Mouse (Mus musculus) liver, adult 2 months (tissue): ENCODE results near the gene Slc35e2. TPM values are rescaled to one million over a fixed set of nuclear protein-coding genes. Genes with fewer than 3 reads are reported as not detected.
A peak's percentile ranks its signal among the peaks of the same experiment; 100 is the strongest.

Experiments
- DNase-seq: peaks from one replicate; pipeline ENCODE4 v3.0.0-alpha.2; 2011; ENCODE audit warnings: low read depth, low spot score; ENCODE audit errors: extremely low read depth
- H3K27ac ChIP-seq: fragments of 200-500 bp; replicated peaks from 2 replicates; pipeline ENCODE4 v1.5.1; 2012; ENCODE audit warnings: low read depth, mild to moderate bottlenecking, control low read depth, inconsistent platforms, low read length; ENCODE audit not compliant: insufficient read depth
- H3K27me3 ChIP-seq: fragments of 200-500 bp; 2 replicates; pipeline ENCODE4 v1.6.1; 2012; ENCODE audit warnings: mild to moderate bottlenecking, moderate library complexity, low read length, inconsistent platforms; ENCODE audit not compliant: control insufficient read depth, insufficient read depth
- H3K36me3 ChIP-seq: fragments of 200-500 bp; 2 replicates; pipeline ENCODE4 v1.6.1; 2012; ENCODE audit warnings: low read length, inconsistent platforms; ENCODE audit not compliant: control insufficient read depth, insufficient read depth
- H3K4me1 ChIP-seq: fragments of 200-500 bp; 2 replicates; pipeline ENCODE4 v1.6.1; 2011; ENCODE audit warnings: low read length; ENCODE audit not compliant: control insufficient read depth, insufficient read depth
- H3K4me3 ChIP-seq: fragments of 200-500 bp; 2 replicates; pipeline ENCODE4 v1.5.1; 2011; ENCODE audit warnings: low read depth, mild to moderate bottlenecking, control low read depth, low read length, moderate library complexity; ENCODE audit not compliant: insufficient read depth
- H3K79me2 ChIP-seq: fragments of 200-500 bp; 2 replicates; pipeline ENCODE4 v1.6.1; 2012; ENCODE audit warnings: inconsistent platforms, mild to moderate bottlenecking, low read length, moderate library complexity; ENCODE audit not compliant: control insufficient read depth, insufficient read depth
- H3K9ac ChIP-seq: fragments of 200-500 bp; 2 replicates; pipeline ENCODE4 v1.6.1; 2012; ENCODE audit warnings: low read depth, mild to moderate bottlenecking, control low read depth, inconsistent platforms, low read length
- CTCF ChIP-seq: fragments of 200-500 bp; IDR thresholded peaks from 2 replicates; pipeline ENCODE4 v1.5.1; 2011; ENCODE audit warnings: low read depth, low read length, control low read depth
- POLR2A ChIP-seq: fragments of 200-500 bp; IDR thresholded peaks from 2 replicates; pipeline ENCODE4 v1.6.1; 2011; ENCODE audit warnings: low read length, control low read depth; ENCODE audit not compliant: insufficient read depth; ENCODE audit errors: extremely low read depth
- WGBS: fragments of 180-500 bp; shearing (Covaris S2); methylation state at CpG from one replicate; pipeline ENCODE4 v1.1.7; 2018; 5-methylcytosine and 5-hydroxymethylcytosine counted together
- polyA plus RNA-seq: library from polyadenylated mRNA; depleted of rRNA; stranded (reverse); fragments of >200 nt; gene quantifications from 2 replicates; pipeline ENCODE4 v1.2.3, GENCODE M21; 2012
- total RNA-seq: library from RNA; depleted of rRNA; stranded (reverse); fragments of >200 nt; gene quantifications from 2 replicates; pipeline ENCODE4 v1.2.3, GENCODE M21; 2014

The Slc35e2 gene
- total and polyA plus RNA-seq, 2 experiments = 18.5 to 63.5 TPM

- no peaks in the 10 kb centered on the region for H3K36me3 ChIP-seq
- H3K79me2 ChIP-seq = peaks cover 44% of the 10 kb centered on the region
- H3K4me3 ChIP-seq = no peak overlapping the region
- H3K27ac ChIP-seq = peak overlapping the region; percentile 97
- peaks cover 54% of the 10 kb centered on the region for H3K4me1 ChIP-seq
- no peak for TF ChIP-seq CTCF
- TF ChIP-seq POLR2A = no peak
- peak; percentile 55 for DNase-seq
- H3K27me3 ChIP-seq = no peaks in the 10 kb centered on the region
- 54% methylated on average over 2 of the region's 2 CpGs for WGBS
- H3K9ac ChIP-seq = peak overlapping the region; percentile 65; the same call in 1 of the 2 replicates
Observed at GRCm38 (mm10) chr4:155573155-155573554, 28.1 kb upstream of the Slc35e2 start.

DNA sequence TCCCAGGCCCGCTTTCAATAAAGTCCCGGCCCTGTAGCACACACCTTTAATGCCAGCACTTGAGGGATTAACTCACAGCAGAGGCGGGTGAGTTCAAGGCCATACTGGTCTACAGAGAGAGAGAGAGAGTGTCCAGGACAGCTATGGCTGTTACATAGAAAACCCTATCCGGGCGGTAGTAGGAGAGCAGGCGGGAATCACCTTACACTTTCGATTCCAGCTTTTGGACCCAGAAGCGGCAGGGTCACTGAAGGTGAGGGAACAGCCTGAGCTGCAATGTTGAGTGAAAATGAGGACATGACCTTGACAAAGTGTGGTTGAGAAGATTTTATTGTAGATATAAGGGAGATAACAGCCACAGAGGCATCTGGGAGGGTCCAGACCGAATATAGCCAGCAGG lies 27.3 kb upstream of the Slc35e2 start:
- no peak overlapping the region for H3K4me3 ChIP-seq
- peak; percentile 87 for DNase-seq
- no peak for TF ChIP-seq CTCF
- TF ChIP-seq POLR2A = no peak
- peak overlapping the region; percentile 65 for H3K9ac ChIP-seq
- H3K4me1 ChIP-seq = peaks cover 53% of the 10 kb centered on the region
- no peaks in the 10 kb centered on the region for H3K27me3 ChIP-seq
- H3K79me2 ChIP-seq = peaks cover 39% of the 10 kb centered on the region
- WGBS = 22% methylated on average over 9 of the region's 9 CpGs
- peak overlapping the region; percentile 97 for H3K27ac ChIP-seq
- H3K36me3 ChIP-seq = no peaks in the 10 kb centered on the region

GRCm38 (mm10) chr4:155574931-155575330 lies 26.3 kb upstream of the Slc35e2 start:
- Histone ChIP-seq H3K4me3 (no peak overlapping the region), H3K27ac (peak overlapping the region; percentile 97), H3K4me1 (peaks cover 54% of the 10 kb centered on the region), H3K9ac (no peak overlapping the region), H3K36me3 (peaks cover 3% of the 10 kb centered on the region), H3K79me2 (peaks cover 32% of the 10 kb centered on the region; the same call in 1 of the 2 replicates), H3K27me3 (no peaks in the 10 kb centered on the region)
- peak; percentile 57 for DNase-seq
- no peak for TF ChIP-seq POLR2A
- no peak for TF ChIP-seq CTCF
- WGBS = 50% methylated on average over 11 of the region's 11 CpGs

DNA sequence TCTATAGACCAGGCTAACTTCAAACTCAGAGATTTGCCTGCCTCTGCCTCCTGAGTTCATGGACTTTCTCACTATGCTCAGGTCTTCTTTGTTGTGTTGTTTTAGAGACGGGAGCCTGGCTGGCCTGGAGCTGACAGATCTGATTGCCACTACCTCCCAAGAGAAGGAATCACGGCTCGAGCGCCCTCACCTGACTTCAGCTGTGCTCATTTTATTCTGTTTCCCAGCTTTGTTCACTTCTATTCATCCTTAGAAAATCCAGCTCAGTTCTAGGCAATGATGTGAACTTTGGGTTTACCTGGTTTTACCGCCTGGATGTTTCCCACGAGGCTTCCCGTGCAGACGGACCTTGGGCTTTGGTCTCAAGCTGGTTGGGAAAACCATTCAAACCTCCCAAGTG lies 25.7 kb upstream of the Slc35e2 start:
- peak; percentile 71 for DNase-seq
- peak overlapping the region; percentile 59 for H3K27ac ChIP-seq
- H3K4me3 ChIP-seq = no peak overlapping the region
- TF ChIP-seq CTCF = no peak
- no peak for TF ChIP-seq POLR2A
- peaks cover 7% of the 10 kb centered on the region for H3K36me3 ChIP-seq
- WGBS = 25% methylated on average over 8 of the region's 8 CpGs
- no peak overlapping the region for H3K9ac ChIP-seq
- H3K4me1 ChIP-seq = peaks cover 55% of the 10 kb centered on the region
- H3K27me3 ChIP-seq = no peaks in the 10 kb centered on the region
- H3K79me2 ChIP-seq = peaks cover 30% of the 10 kb centered on the region; the same call in 1 of the 2 replicates

- H3K36me3 ChIP-seq = peaks cover 10% of the 10 kb centered on the region
- peak overlapping the region; percentile 89 for H3K27ac ChIP-seq
- TF ChIP-seq CTCF (no peak), POLR2A (no peak)
- H3K27me3 ChIP-seq = no peaks in the 10 kb centered on the region
- peaks cover 44% of the 10 kb centered on the region for H3K4me1 ChIP-seq
- DNase-seq = peak; percentile 99
- H3K9ac ChIP-seq = peak overlapping the region; percentile 58
- WGBS = 31% methylated on average over 9 of the region's 9 CpGs
- H3K4me3 ChIP-seq = no peak overlapping the region
- H3K79me2 ChIP-seq = peaks cover 21% of the 10 kb centered on the region; the same call in 1 of the 2 replicates
Observed at GRCm38 (mm10) chr4:155577132-155577531, 24.1 kb upstream of the Slc35e2 start.

DNA sequence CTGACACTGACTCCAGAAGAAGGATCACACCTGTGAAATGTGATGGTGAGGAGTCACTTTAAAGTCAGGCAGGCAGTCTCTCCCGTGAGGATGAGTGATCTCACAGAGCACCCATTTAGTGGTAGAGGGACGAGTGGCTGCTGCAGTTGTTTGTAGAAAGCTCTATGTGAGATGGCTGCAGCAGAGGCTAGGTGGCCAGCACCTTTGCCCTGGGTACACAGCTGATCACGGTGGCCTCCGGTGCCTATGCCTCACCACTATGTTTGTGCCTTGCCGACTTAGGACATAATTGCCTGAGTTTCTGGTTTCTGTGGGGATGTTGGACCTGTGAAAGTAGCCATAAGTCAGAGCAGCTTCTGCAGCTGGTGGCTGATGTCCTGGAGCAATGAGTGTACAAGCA lies 23.5 kb upstream of the Slc35e2 start:
- peak overlapping the region; percentile 89 for H3K27ac ChIP-seq
- H3K4me1 ChIP-seq = peaks cover 41% of the 10 kb centered on the region
- H3K36me3 ChIP-seq = peaks cover 12% of the 10 kb centered on the region
- H3K27me3 ChIP-seq = no peaks in the 10 kb centered on the region
- DNase-seq = peak; percentile 79
- H3K4me3 ChIP-seq = no peak overlapping the region
- TF ChIP-seq CTCF (no peak), POLR2A (no peak)
- 14% methylated on average over 5 of the region's 5 CpGs for WGBS
- peaks cover 18% of the 10 kb centered on the region; the same call in 1 of the 2 replicates for H3K79me2 ChIP-seq
- peak overlapping the region; percentile 32 for H3K9ac ChIP-seq
